Mouse (Mus musculus) effector memory CD4-positive, alpha-beta T cell, adult 5 months (primary cell): Measurements from ENCODE around the gene Rab34. TPM values are rescaled to one million over a fixed set of nuclear protein-coding genes. Genes with fewer than 3 reads are reported as not detected.

ENCODE experiments used
- polyA plus RNA-seq: library from polyadenylated mRNA; unstranded; fragments of 100-300 nt; shearing (Covaris generic); gene quantifications from one replicate; pipeline ENCODE4 v1.2.1, GENCODE M21; 2017

Rab34 gene
- polyA plus RNA-seq = not detected

GRCm38 (mm10) chr11:78188331-78189233 is at the start of gene Rab34:
TSS of gene Rab34 (plus strand) at chr11:78188430.

GRCm38 (mm10) chr11:78164924-78165760 is 23.1 kb upstream of the Rab34 start, which contains the start of gene Traf4:
TSS of gene Traf4 (minus strand) at chr11:78165589.

GRCm38 (mm10) chr11:78176402-78176862 is 11.8 kb upstream of the Rab34 start, which contains the start of the genes Nek8 and Tlcd1:
TSS of gene Nek8 (minus strand) at chr11:78176675.
TSS of gene Tlcd1 (plus strand) at chr11:78176711.

GRCm38 (mm10) chr11:78182961-78183844 is 5.0 kb upstream of the Rab34 start, which contains the start of gene Rpl23a:
TSS of gene Rpl23a (minus strand) at chr11:78183584.

GRCm38 (mm10) chr11:78193113-78193512 is 4.9 kb downstream of the Rab34 start, which contains the start of gene Proca1:
TSS of gene Proca1 (plus strand) at chr11:78193392.

Other genes with a start within 250 kb of the Rab34 start
- gene Phf12, start 205.7 kb upstream of the Rab34 start, polyA plus RNA-seq = 44.3 TPM
- gene Dhrs13, start 156.2 kb upstream of the Rab34 start, polyA plus RNA-seq = 1.9 TPM
- 23.3 TPM for gene Flot2, start 150.5 kb upstream of the Rab34 start, polyA plus RNA-seq
- gene Eral1, start 108.0 kb upstream of the Rab34 start, polyA plus RNA-seq = 21.6 TPM
- 17.6 TPM for gene Fam222b, start 93.8 kb upstream of the Rab34 start, polyA plus RNA-seq
- 108 TPM for gene Traf4, start 22.8 kb upstream of the Rab34 start, polyA plus RNA-seq
- 15.5 TPM for gene Nek8, start 11.8 kb upstream of the Rab34 start, polyA plus RNA-seq
- 7.0 TPM for gene Tlcd1, start 11.7 kb upstream of the Rab34 start, polyA plus RNA-seq
- gene Rpl23a, start 4.8 kb upstream of the Rab34 start, polyA plus RNA-seq = 1,692 TPM
- gene Proca1, start 5.0 kb downstream of the Rab34 start, polyA plus RNA-seq = not detected
- 104 TPM for gene Sdf2, start 57.3 kb downstream of the Rab34 start, polyA plus RNA-seq
- 42.6 TPM for gene Supt6, start 57.6 kb downstream of the Rab34 start, polyA plus RNA-seq
- gene 2610507B11Rik, start 73.3 kb downstream of the Rab34 start, polyA plus RNA-seq = 57.5 TPM
- gene BC030499, start 102.4 kb downstream of the Rab34 start, polyA plus RNA-seq = not detected
- 1.2 TPM for gene Spag5, start 113.1 kb downstream of the Rab34 start, polyA plus RNA-seq
- gene Aldoc, start 134.5 kb downstream of the Rab34 start, polyA plus RNA-seq = 3.8 TPM
- 65.6 TPM for gene Pigs, start 140.0 kb downstream of the Rab34 start, polyA plus RNA-seq
- gene Unc119, start 155.1 kb downstream of the Rab34 start, polyA plus RNA-seq = 30.0 TPM
- gene Foxn1, start 198.1 kb downstream of the Rab34 start, polyA plus RNA-seq = not detected
- not detected for gene Slc13a2, start 233.8 kb downstream of the Rab34 start, polyA plus RNA-seq